Mouse (Mus musculus): ENCODE data around the gene Eda. TPM values are rescaled to one million over a fixed set of nuclear protein-coding genes. Genes with fewer than 3 reads are reported as not detected.

Gene Eda
- total and polyA plus RNA-seq, 3 experiments = 0.13 to 0.40 (median 0.30) TPM

DNA sequence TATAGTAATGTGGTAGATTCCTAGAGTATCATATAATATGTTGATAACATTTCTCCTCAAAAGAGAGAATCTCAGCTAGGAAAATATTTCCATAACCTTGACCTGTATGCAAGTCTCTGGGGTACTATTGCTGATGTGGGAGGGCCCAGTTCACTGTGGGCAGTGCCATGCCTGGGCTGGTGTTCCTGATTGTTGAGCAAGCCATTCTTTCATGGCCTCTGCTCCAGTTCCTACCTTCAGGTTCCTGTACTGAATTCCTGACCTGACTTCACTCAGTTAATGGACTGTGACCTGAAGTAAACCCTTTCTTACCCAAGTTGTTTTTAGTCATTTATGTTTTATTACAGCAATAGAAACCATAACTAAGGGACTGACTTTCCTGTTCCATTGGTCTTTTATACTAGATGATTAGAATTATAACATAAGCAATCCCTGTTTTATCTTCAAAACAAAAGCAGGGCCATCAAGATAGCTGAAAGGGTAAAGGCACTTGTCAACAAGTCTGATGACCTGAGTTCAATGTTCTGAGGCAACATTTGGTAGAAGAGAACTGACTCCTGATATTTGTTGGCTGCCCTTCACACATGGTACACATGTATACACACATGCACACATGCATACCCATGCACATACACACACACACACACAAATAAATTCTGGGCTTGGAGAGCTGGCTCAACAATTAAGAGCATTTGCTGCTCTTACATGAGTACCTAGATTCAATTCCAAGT, 338.9 kb downstream of the Eda start:
- dilution Hi-C loops (cut with MboI; ENCODE audit: extremely low pct_ligation_motif_present, extremely low pct_unique_long_range_greater_than_20kb, low sequenced_read_pairs) (no loop called here), in situ Hi-C loops (cut with MboI; ENCODE audit: low pct_ligation_motif_present, low pct_unique_long_range_greater_than_20kb, low sequenced_read_pairs) (no loop called here)
- Histone ChIP-seq H3K36me3 (replicated peaks in 1 of 2; ENCODE audit: control insufficient read depth in 1 of 2, insufficient read depth in 1 of 2, low read length in 1 of 2) (no peaks in the 10 kb centered on the region), H3K27ac (ENCODE audit: insufficient read depth, low read depth) (no peak overlapping the region), H3K9ac (ENCODE audit: insufficient read depth, low read depth) (no peak overlapping the region), H3K79me2 (replicated peaks; ENCODE audit: control insufficient read depth, extremely low read depth, insufficient read depth, poor library complexity, severe bottlenecking) (no peaks in the 10 kb centered on the region), H3K27me3 (replicated peaks) (no peaks in the 10 kb centered on the region), H3K4me1 (ENCODE audit: control insufficient read depth in 1 of 2, insufficient read depth in 2 of 2) (no peaks in the 10 kb centered on the region), H3K9me3 (replicated peaks; ENCODE audit: low read length) (no peaks in the 10 kb centered on the region), H3K4me2 (ENCODE audit: insufficient read depth, low read depth, poor library complexity, severe bottlenecking) (no peak overlapping the region), H3K4me3 (replicated peaks in 1 of 3; ENCODE audit: low read depth in 2 of 3, low read length in 2 of 3, poor library complexity in 1 of 3) (no peak overlapping the region)
- TF ChIP-seq ZC3H11A (IDR thresholded peaks at IDR 0.05; ENCODE audit: low read depth, low read length) = no peak
- no peak for TF ChIP-seq USF2 (conservative IDR thresholded peaks at IDR 0.05; ENCODE audit: low read depth, low read length)
- no peak for TF ChIP-seq USF1 (IDR thresholded peaks at IDR 0.05; ENCODE audit: low read depth, low read length)
- no peak for TF ChIP-seq HCFC1 (IDR thresholded peaks at IDR 0.05; ENCODE audit: low read depth, low read length)
- no peak for TF ChIP-seq BHLHE40 (IDR thresholded peaks at IDR 0.05; ENCODE audit: low read depth, low read length)
- TF ChIP-seq ETS1 (conservative IDR thresholded peaks at IDR 0.05; ENCODE audit: low read depth, low read length) = no peak
- TF ChIP-seq IRF4 (IDR thresholded peaks at IDR 0.05; ENCODE audit: low read depth, low read length) = no peak
- TF ChIP-seq JUN (IDR thresholded peaks at IDR 0.05; ENCODE audit: insufficient read depth, low read depth, low read length) = no peak
- TF ChIP-seq JUND (conservative IDR thresholded peaks at IDR 0.05; ENCODE audit: low read depth, low read length) = no peak
- no peak for TF ChIP-seq MXI1 (IDR thresholded peaks at IDR 0.05; ENCODE audit: low read depth, low read length)
- TF ChIP-seq SMC3 (IDR thresholded peaks at IDR 0.05; ENCODE audit: low read depth, low read length) = no peak
- TF ChIP-seq ZMIZ1 (IDR thresholded peaks at IDR 0.05; ENCODE audit: low read depth, low read length) = no peak
- no peak for TF ChIP-seq ELF1 (IDR thresholded peaks at IDR 0.05; ENCODE audit: low read depth, low read length)
- no peak for TF ChIP-seq RAD21 (IDR thresholded peaks at IDR 0.05; ENCODE audit: low read depth, low read length)
- TF ChIP-seq E2F4 (IDR thresholded peaks at IDR 0.05; ENCODE audit: insufficient replicate concordance, low read depth, low read length) = no peak
- no peak for TF ChIP-seq NELFE (IDR thresholded peaks at IDR 0.05; ENCODE audit: low read depth, low read length)
- no peak for DNase-seq (ENCODE audit: extremely low read depth)

DNA sequence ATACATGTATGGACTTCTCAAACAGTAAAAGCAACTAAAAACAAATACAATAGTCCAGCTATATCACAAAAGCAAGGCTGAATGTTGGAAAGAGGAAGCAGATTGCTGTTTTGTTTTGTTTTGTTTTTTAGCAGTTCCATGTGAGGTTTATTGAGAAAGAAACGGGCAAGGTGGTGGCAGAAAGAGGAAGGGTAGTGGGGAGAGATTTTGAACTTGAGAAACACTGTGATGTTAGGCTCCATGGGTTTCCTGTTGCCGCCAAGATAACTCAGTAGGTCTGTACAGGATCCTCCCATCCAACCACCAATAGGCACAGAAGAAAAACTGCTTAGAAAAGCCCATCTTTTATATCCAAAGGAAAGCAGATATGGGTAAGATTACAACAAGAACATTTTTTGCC, 365.3 kb downstream of the Eda start:
- TF ChIP-seq ELF1 (IDR thresholded peaks at IDR 0.05; ENCODE audit: low read depth, low read length) (no peak), NELFE (IDR thresholded peaks at IDR 0.05; ENCODE audit: low read depth, low read length) (no peak), EP300 (IDR thresholded peaks at IDR 0.05; ENCODE audit: low read length) (no peak), KAT2A (IDR thresholded peaks at IDR 0.05; ENCODE audit: insufficient replicate concordance, low read length) (no peak), USF1 (IDR thresholded peaks at IDR 0.05; ENCODE audit: low read depth, low read length) (no peak), MEF2A (IDR thresholded peaks at IDR 0.05; ENCODE audit: borderline replicate concordance, low read depth, low read length) (no peak), POLR2A (IDR thresholded peaks at IDR 0.05; ENCODE audit: low read depth, low read length) (no peak), CHD1 (IDR thresholded peaks at IDR 0.05; ENCODE audit: low read depth, low read length) (no peak), ZNF384 (IDR thresholded peaks at IDR 0.05; ENCODE audit: low read depth, low read length) (no peak), RCOR1 (conservative IDR thresholded peaks at IDR 0.05; ENCODE audit: low read depth, low read length) (no peak), ZC3H11A (IDR thresholded peaks at IDR 0.05; ENCODE audit: low read depth, low read length) (no peak), ZKSCAN1 (IDR thresholded peaks at IDR 0.05; ENCODE audit: borderline replicate concordance, low read depth, low read length) (no peak), USF2 (conservative IDR thresholded peaks at IDR 0.05; ENCODE audit: low read depth, low read length) (no peak), GABPA (IDR thresholded peaks at IDR 0.05; ENCODE audit: insufficient replicate concordance, low read depth, low read length) (no peak), ETS1 (conservative IDR thresholded peaks at IDR 0.05; ENCODE audit: low read depth, low read length) (no peak), MAFK (IDR thresholded peaks at IDR 0.05; ENCODE audit: insufficient replicate concordance, low read length) (no peak), TCF12 (IDR thresholded peaks at IDR 0.05; ENCODE audit: low read depth, low read length) (no peak), RAD21 (IDR thresholded peaks at IDR 0.05; ENCODE audit: low read depth, low read length) (no peak), MAX (IDR thresholded peaks at IDR 0.05; ENCODE audit: low read length) (no peak)
- Histone ChIP-seq H3K9ac (ENCODE audit: insufficient read depth, low read depth) (no peak overlapping the region), H3K79me2 (replicated peaks; ENCODE audit: control insufficient read depth, extremely low read depth, insufficient read depth, poor library complexity, severe bottlenecking) (no peaks in the 10 kb centered on the region), H3K9me3 (replicated peaks; ENCODE audit: low read length) (no peaks in the 10 kb centered on the region), H3K4me2 (ENCODE audit: insufficient read depth, low read depth, poor library complexity, severe bottlenecking) (no peak overlapping the region), H3K4me3 (replicated peaks in 1 of 3; ENCODE audit: low read depth in 2 of 3, low read length in 2 of 3, poor library complexity in 1 of 3) (no peak overlapping the region), H3K27me3 (replicated peaks) (no peaks in the 10 kb centered on the region), H3K4me1 (ENCODE audit: control insufficient read depth in 1 of 2, insufficient read depth in 2 of 2) (peaks cover 0 to 5% of the 10 kb centered on the region in 2 experiments; a peak in 1 of 4 replicates), H3K36me3 (replicated peaks in 1 of 2; ENCODE audit: control insufficient read depth in 1 of 2, insufficient read depth in 1 of 2, low read length in 1 of 2) (no peaks in the 10 kb centered on the region), H3K27ac (ENCODE audit: insufficient read depth, low read depth) (no peak overlapping the region)
- in situ Hi-C loops (cut with MboI; ENCODE audit: low pct_ligation_motif_present, low pct_unique_long_range_greater_than_20kb, low sequenced_read_pairs) (no loop called here), dilution Hi-C loops (cut with MboI; ENCODE audit: extremely low pct_ligation_motif_present, extremely low pct_unique_long_range_greater_than_20kb, low sequenced_read_pairs) (no loop called here)
- DNase-seq (ENCODE audit: extremely low read depth) = no peak

Data from CH12.LX (cell line).